Mouse (Mus musculus): ENCODE data around the gene 4930523C07Rik. TPM values are rescaled to one million over a fixed set of nuclear protein-coding genes. Genes with fewer than 3 reads are reported as not detected.
A peak's percentile ranks its signal among the peaks of the same experiment; 100 is the strongest.

The 4930523C07Rik gene
- polyA plus RNA-seq, 1 experiment from 2014 or later = 9.6 TPM

DNA sequence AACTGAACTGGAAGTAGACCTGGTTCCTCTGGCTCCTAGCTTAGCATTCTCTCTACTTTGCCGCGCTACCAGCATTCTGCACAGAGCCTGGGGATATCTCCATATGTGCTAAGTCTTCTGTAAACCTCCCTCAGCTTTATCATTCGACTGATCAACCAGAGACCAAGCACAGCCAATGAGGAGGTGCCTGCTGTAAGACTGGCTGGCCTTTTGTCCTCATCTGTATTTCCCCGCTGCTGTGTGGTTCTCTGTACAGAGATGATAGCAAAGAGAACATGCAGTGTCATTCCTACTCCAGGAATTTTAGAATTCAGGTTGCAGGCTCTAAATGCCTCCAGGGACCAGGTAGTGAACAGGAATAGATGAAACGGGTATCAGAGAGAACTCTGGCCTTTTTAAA, 17.1 kb downstream of the 4930523C07Rik start:
- Histone ChIP-seq H3K27me3 (replicated peaks) (no peaks in the 10 kb centered on the region), H3K4me2 (no peak overlapping the region), H3K27ac (ENCODE audit: poor library complexity, severe bottlenecking) (no peak overlapping the region), H3K4me3 (no peak overlapping the region), H3K9ac (no peak overlapping the region), H3K4me1 (replicated peaks) (peaks cover 12% of the 10 kb centered on the region), H3K9me3 (replicated peaks) (0 out of 2 replicates have a peak, but pooled peaks cover 6% of the 10 kb centered on the region), H3K36me3 (no peaks in the 10 kb centered on the region)
- WGBS = 65% methylated on average over 5 of the region's 5 CpGs
- ATAC-seq (ENCODE audit: insufficient number of reproducible peaks, low FRiP score) = peak; percentile 70

GRCm38 (mm10) chr1:160061725-160062366, 17.7 kb downstream of the 4930523C07Rik start:
- H3K4me2 ChIP-seq = no peak overlapping the region
- no peaks in the 10 kb centered on the region for H3K27me3 ChIP-seq (replicated peaks)
- H3K27ac ChIP-seq (ENCODE audit: poor library complexity, severe bottlenecking) = no peak overlapping the region
- ATAC-seq (ENCODE audit: insufficient number of reproducible peaks, low FRiP score) = no peak
- WGBS = 56% methylated on average over 3 of the region's 3 CpGs
- no peak overlapping the region for H3K9ac ChIP-seq
- peaks cover 12% of the 10 kb centered on the region for H3K4me1 ChIP-seq (replicated peaks)
- H3K9me3 ChIP-seq (replicated peaks) = peaks cover 11% of the 10 kb centered on the region
- no peaks in the 10 kb centered on the region for H3K36me3 ChIP-seq
- H3K4me3 ChIP-seq = no peak overlapping the region

DNA sequence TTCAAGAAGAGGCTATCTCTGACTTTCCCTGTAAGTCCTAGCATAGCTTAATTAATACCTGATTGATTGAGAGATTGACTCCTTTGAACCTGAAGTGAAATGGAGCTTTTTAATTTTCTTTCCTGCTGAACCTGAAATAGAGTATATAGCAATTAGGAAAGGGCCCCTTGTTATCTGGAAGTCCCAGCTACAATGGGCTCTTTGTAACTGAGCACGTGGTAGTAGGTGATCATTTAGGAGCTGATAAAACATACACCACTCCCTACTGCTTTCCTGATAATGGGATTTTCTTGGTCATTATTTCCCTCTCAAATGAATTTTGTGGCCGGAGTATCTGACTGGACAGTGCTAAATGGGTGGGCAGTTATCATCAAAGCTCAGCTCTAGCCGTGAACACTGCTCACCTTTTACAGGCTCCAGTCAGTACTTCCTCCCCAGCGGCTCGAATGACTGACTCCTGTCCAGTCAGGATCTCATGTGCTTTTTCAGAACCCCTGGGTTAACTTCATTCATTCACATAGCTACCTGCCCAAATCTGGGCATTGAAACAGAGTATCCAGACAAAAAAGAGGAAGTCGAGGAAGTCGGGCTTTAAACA, 20.5 kb downstream of the 4930523C07Rik start:
- no peak overlapping the region for H3K9ac ChIP-seq

GRCm38 (mm10) chr1:160078882-160079661, 34.9 kb downstream of the 4930523C07Rik start:
- H3K9me3 ChIP-seq (replicated peaks) = no peaks in the 10 kb centered on the region
- H3K4me1 ChIP-seq (replicated peaks) = no peaks in the 10 kb centered on the region
- H3K4me3 ChIP-seq = no peak overlapping the region
- no peak for ATAC-seq (ENCODE audit: insufficient number of reproducible peaks, low FRiP score)
- no peaks in the 10 kb centered on the region for H3K27me3 ChIP-seq (replicated peaks)
- no peak overlapping the region for H3K27ac ChIP-seq (ENCODE audit: poor library complexity, severe bottlenecking)
- WGBS = 67% methylated on average over 14 of the region's 14 CpGs
- H3K4me2 ChIP-seq = no peak overlapping the region
- H3K9ac ChIP-seq = no peak overlapping the region
- peaks cover 8% of the 10 kb centered on the region; the same call in 1 of the 2 replicates for H3K36me3 ChIP-seq

More for the DNA sequence above, 20.5 kb downstream of the 4930523C07Rik start:
- Histone ChIP-seq H3K36me3 (no peaks in the 10 kb centered on the region), H3K4me2 (no peak overlapping the region), H3K4me1 (replicated peaks) (peaks cover 8% of the 10 kb centered on the region; the same call in 1 of the 2 replicates), H3K9me3 (replicated peaks) (peaks cover 12% of the 10 kb centered on the region), H3K27ac (ENCODE audit: poor library complexity, severe bottlenecking) (no peak overlapping the region), H3K27me3 (replicated peaks) (no peaks in the 10 kb centered on the region), H3K4me3 (no peak overlapping the region)
- 65% methylated on average over 7 of the region's 7 CpGs for WGBS
- ATAC-seq (ENCODE audit: insufficient number of reproducible peaks, low FRiP score) = no peak

DNA sequence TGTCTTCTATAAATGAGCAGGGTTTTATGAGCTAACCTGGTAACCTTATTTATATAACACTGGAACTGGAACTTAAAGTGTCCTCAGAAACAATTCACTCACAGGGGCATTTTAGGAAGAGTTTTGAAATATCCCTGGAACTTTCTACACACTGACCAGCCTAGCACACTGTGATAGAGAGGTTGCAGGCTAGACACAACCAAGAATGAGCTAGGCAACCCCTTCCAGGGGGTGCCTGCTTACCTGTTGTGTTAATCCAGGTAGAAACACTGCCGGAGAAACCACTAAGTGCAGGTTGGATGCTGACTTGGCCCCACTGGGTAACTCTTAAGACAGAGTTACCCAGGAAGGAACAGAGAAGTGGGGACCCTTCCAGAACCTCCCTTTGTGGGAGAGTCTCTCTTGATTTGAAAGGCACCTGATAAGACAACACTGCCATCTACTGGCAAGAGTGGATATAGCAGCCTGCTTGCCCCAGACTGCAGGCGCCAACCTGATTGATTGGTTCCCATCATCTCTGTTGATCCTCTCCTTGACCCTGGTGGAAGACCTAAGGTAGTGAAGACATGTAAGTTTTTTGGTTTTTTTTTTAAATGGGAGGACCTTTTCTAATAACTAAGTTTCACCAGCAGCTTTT, 36.7 kb downstream of the 4930523C07Rik start:
- Histone ChIP-seq H3K4me1 (replicated peaks) (no peaks in the 10 kb centered on the region), H3K4me3 (no peak overlapping the region), H3K36me3 (peaks cover 2% of the 10 kb centered on the region; the same call in 1 of the 2 replicates), H3K9ac (no peak overlapping the region), H3K4me2 (no peak overlapping the region), H3K9me3 (replicated peaks) (no peaks in the 10 kb centered on the region), H3K27me3 (replicated peaks) (no peaks in the 10 kb centered on the region), H3K27ac (ENCODE audit: poor library complexity, severe bottlenecking) (no peak overlapping the region)
- WGBS = 31% methylated on average over 2 of the region's 2 CpGs
- ATAC-seq (ENCODE audit: insufficient number of reproducible peaks, low FRiP score) = no peak

GRCm38 (mm10) chr1:160082647-160083046, 38.5 kb downstream of the 4930523C07Rik start:
- H3K9ac ChIP-seq = no peak overlapping the region
- no peaks in the 10 kb centered on the region for H3K36me3 ChIP-seq
- H3K4me2 ChIP-seq = no peak overlapping the region
- H3K27ac ChIP-seq (ENCODE audit: poor library complexity, severe bottlenecking) = no peak overlapping the region
- no peaks in the 10 kb centered on the region for H3K27me3 ChIP-seq (replicated peaks)
- WGBS = 66% methylated on average over 1 of the region's 1 CpGs
- no peaks in the 10 kb centered on the region for H3K9me3 ChIP-seq (replicated peaks)
- H3K4me1 ChIP-seq (replicated peaks) = no peaks in the 10 kb centered on the region
- no peak overlapping the region for H3K4me3 ChIP-seq
- no peak for ATAC-seq (ENCODE audit: insufficient number of reproducible peaks, low FRiP score)

- no peak overlapping the region for H3K9ac ChIP-seq
- no peaks in the 10 kb centered on the region for H3K4me1 ChIP-seq (replicated peaks)
- WGBS = 76% methylated on average over 1 of the region's 1 CpGs
- ATAC-seq (ENCODE audit: insufficient number of reproducible peaks, low FRiP score) = no peak
- no peaks in the 10 kb centered on the region for H3K27me3 ChIP-seq (replicated peaks)
- H3K36me3 ChIP-seq = no peaks in the 10 kb centered on the region
- no peak overlapping the region for H3K4me2 ChIP-seq
- no peaks in the 10 kb centered on the region for H3K9me3 ChIP-seq (replicated peaks)
- H3K27ac ChIP-seq (ENCODE audit: poor library complexity, severe bottlenecking) = no peak overlapping the region
- no peak overlapping the region for H3K4me3 ChIP-seq
Observed at GRCm38 (mm10) chr1:160084239-160084638, 40.1 kb downstream of the 4930523C07Rik start.

- H3K4me3 ChIP-seq = no peak overlapping the region
- H3K9ac ChIP-seq = no peak overlapping the region
- H3K27me3 ChIP-seq (replicated peaks) = no peaks in the 10 kb centered on the region
- WGBS = 73% methylated on average over 2 of the region's 2 CpGs
- no peaks in the 10 kb centered on the region for H3K36me3 ChIP-seq
- H3K9me3 ChIP-seq (replicated peaks) = no peaks in the 10 kb centered on the region
- no peak overlapping the region for H3K4me2 ChIP-seq
- H3K27ac ChIP-seq (ENCODE audit: poor library complexity, severe bottlenecking) = no peak overlapping the region
- no peaks in the 10 kb centered on the region for H3K4me1 ChIP-seq (replicated peaks)
- no peak for ATAC-seq (ENCODE audit: insufficient number of reproducible peaks, low FRiP score)
Observed at GRCm38 (mm10) chr1:160086651-160087050, 42.5 kb downstream of the 4930523C07Rik start.

GRCm38 (mm10) chr1:160099659-160100302, 55.6 kb downstream of the 4930523C07Rik start:
- Histone ChIP-seq H3K27ac (ENCODE audit: poor library complexity, severe bottlenecking) (no peak overlapping the region), H3K9ac (no peak overlapping the region), H3K4me3 (no peak overlapping the region), H3K9me3 (replicated peaks) (no peaks in the 10 kb centered on the region), H3K36me3 (no peaks in the 10 kb centered on the region), H3K27me3 (replicated peaks) (no peaks in the 10 kb centered on the region), H3K4me2 (no peak overlapping the region), H3K4me1 (replicated peaks) (no peaks in the 10 kb centered on the region)
- no peak for ATAC-seq (ENCODE audit: insufficient number of reproducible peaks, low FRiP score)
- WGBS = 79% methylated on average over 5 of the region's 5 CpGs

- Histone ChIP-seq H3K4me1 (replicated peaks) (no peaks in the 10 kb centered on the region), H3K9me3 (replicated peaks) (no peaks in the 10 kb centered on the region), H3K36me3 (no peaks in the 10 kb centered on the region), H3K4me3 (no peak overlapping the region), H3K27ac (ENCODE audit: poor library complexity, severe bottlenecking) (no peak overlapping the region), H3K4me2 (no peak overlapping the region), H3K27me3 (replicated peaks) (no peaks in the 10 kb centered on the region), H3K9ac (no peak overlapping the region)
- 78% methylated on average over 5 of the region's 5 CpGs for WGBS
- ATAC-seq (ENCODE audit: insufficient number of reproducible peaks, low FRiP score) = no peak
Observed at GRCm38 (mm10) chr1:160100996-160101395, 56.8 kb downstream of the 4930523C07Rik start.

Data from heart, embryonic 12.5 days (tissue).